Mouse (Mus musculus) frontal cortex, postnatal 25 days (tissue): ENCODE data around the gene Tnfrsf18.

Experiments
- DNase-seq, 2 experiments: peaks; one replicate each; pipeline ENCODE4 v3.0.0; 2022; ENCODE audit warnings: low spot score in 2 of 2

The Tnfrsf18 gene

GRCm38 (mm10) chr4:156076911-156077382, 51.0 kb downstream of the Tnfrsf18 start:
- DNase-seq: no peak

GRCm38 (mm10) chr4:156077499-156078301, 51.7 kb downstream of the Tnfrsf18 start:
- no peak for DNase-seq
